Mouse (Mus musculus): Measurements from ENCODE around the gene Prkar2b.

- TF ChIP-seq PAX5 (IDR thresholded peaks at IDR 0.05; ENCODE audit: low read length) (no peak), GABPA (IDR thresholded peaks at IDR 0.05; ENCODE audit: insufficient replicate concordance, low read depth, low read length) (no peak)
Measured at GRCm38 (mm10) chr12:32077403-32077802, 16.3 kb upstream of the Prkar2b start.
